21 mouse cellular contexts compared by ENCODE assay signal in genomic region chr1:54421670-54422069, GRCm38 (mm10). TPM values are rescaled to one million over a fixed set of nuclear protein-coding genes. Genes with fewer than 3 reads are reported as not detected.
DNase-seq lines count a peak whose midpoint lies in the region; ATAC-seq lines count a peak whose summit lies in the region.
"Had no signal": no experiment of that assay in that cellular context is flagged by ENCODE, and none has a peak within 500 bp of the region (broad histone marks: within the 10 kb centered on the region; RNA-seq: fewer than 3 reads in every experiment).

No protein-coding gene starts in this region.

- no peaks in the 10 kb centered on the region for H3K4me1 ChIP-seq in heart, embryonic 16.5 days (ENCODE audit: control insufficient read depth, insufficient read depth, low read length)
- no peaks in the 10 kb centered on the region for H3K4me1 ChIP-seq in heart, embryonic 12.5 days (replicated peaks)
- H3K4me1 ChIP-seq: embryonic facial prominence, embryonic 12.5 days; forebrain, embryonic 12.5 days; heart, embryonic 13.5 days; hindbrain, embryonic 12.5 days; intestine, embryonic 15.5 days had no signal

- H3K27me3 ChIP-seq in heart, embryonic 16.5 days (ENCODE audit: control insufficient read depth, insufficient read depth, low read length), result no peaks in the 10 kb centered on the region
- no peaks in the 10 kb centered on the region for H3K27me3 ChIP-seq in heart, embryonic 12.5 days (replicated peaks)
- H3K27me3 ChIP-seq: embryonic facial prominence, embryonic 12.5 days; forebrain, embryonic 12.5 days; heart, embryonic 13.5 days; hindbrain, embryonic 12.5 days; intestine, embryonic 15.5 days had no signal

- WGBS in heart, embryonic 16.5 days, result 83% methylated on average over 3 of the region's 3 CpGs
- WGBS in heart, embryonic 12.5 days, result 76% methylated on average over 3 of the region's 3 CpGs

- no peaks in the 10 kb centered on the region for H3K9me3 ChIP-seq in heart, embryonic 16.5 days (replicated peaks; ENCODE audit: control insufficient read depth, low read length)
- H3K9me3 ChIP-seq in heart, embryonic 12.5 days (replicated peaks), result no peaks in the 10 kb centered on the region
- H3K9me3 ChIP-seq: embryonic facial prominence, embryonic 12.5 days; forebrain, embryonic 12.5 days; G1E; heart, embryonic 13.5 days; hindbrain, embryonic 12.5 days; intestine, embryonic 15.5 days had no signal

- H3K9ac ChIP-seq in heart, embryonic 16.5 days (ENCODE audit: low read length), result no peak overlapping the region
- no peak overlapping the region for H3K9ac ChIP-seq in heart, embryonic 12.5 days
- H3K9ac ChIP-seq: embryonic facial prominence, embryonic 12.5 days; forebrain, embryonic 12.5 days; heart, embryonic 13.5 days; hindbrain, embryonic 12.5 days; intestine, embryonic 15.5 days had no signal

- ATAC-seq in heart, embryonic 16.5 days (replicated peaks; ENCODE audit: extremely low read depth, insufficient read depth, low FRiP score), result 0 out of 2 replicates have a peak, but pooled peaks have one; percentile 18
- ATAC-seq in heart, embryonic 12.5 days (ENCODE audit: insufficient number of reproducible peaks, low FRiP score), result no peak
- ATAC-seq: forebrain, embryonic 16.5 days; hindbrain, embryonic 16.5 days; intestine, embryonic 15.5 days had no signal

- peak; percentile 62 for DNase-seq in T-cell, adult 2 months (ENCODE audit: low spot score)
- peak; percentile 79 for DNase-seq in naive thymus-derived CD4-positive, alpha-beta T cell, adult 2 months (ENCODE audit: low read depth)
- DNase-seq in lung, postnatal 10 days, result no peak
- DNase-seq in cerebellum, adult 11 months, result no peak
- no peak for DNase-seq in embryo, embryonic 10.5 days (ENCODE audit: low spot score)
- DNase-seq: B cell, adult 2 months; cerebellum, adult 2 months; cerebellum, postnatal 10 days; gastrocnemius, postnatal 25 days; heart, postnatal 10 days; heart, postnatal 4 days had no signal

- no peak overlapping the region for H3K4me2 ChIP-seq in heart, embryonic 16.5 days (ENCODE audit: low read depth, low read length)
- H3K4me2 ChIP-seq in heart, embryonic 12.5 days, result no peak overlapping the region
- H3K4me2 ChIP-seq: embryonic facial prominence, embryonic 12.5 days; forebrain, embryonic 12.5 days; heart, embryonic 13.5 days; hindbrain, embryonic 12.5 days; intestine, embryonic 15.5 days had no signal

- no peak overlapping the region for H3K27ac ChIP-seq in heart, embryonic 16.5 days (ENCODE audit: low read length)
- H3K27ac ChIP-seq in heart, embryonic 12.5 days (ENCODE audit: poor library complexity, severe bottlenecking), result no peak overlapping the region
- H3K27ac ChIP-seq: embryonic facial prominence, embryonic 12.5 days; forebrain, embryonic 12.5 days; heart, embryonic 13.5 days; hindbrain, embryonic 12.5 days; intestine, embryonic 15.5 days had no signal

- no peak overlapping the region for H3K4me3 ChIP-seq in heart, embryonic 16.5 days (ENCODE audit: low read length)
- H3K4me3 ChIP-seq in heart, embryonic 12.5 days, result no peak overlapping the region
- H3K4me3 ChIP-seq: embryonic facial prominence, embryonic 12.5 days; forebrain, embryonic 12.5 days; heart, embryonic 13.5 days; hindbrain, embryonic 12.5 days; intestine, embryonic 15.5 days had no signal

- peaks cover 40% of the 10 kb centered on the region for H3K36me3 ChIP-seq in heart, embryonic 16.5 days (ENCODE audit: control insufficient read depth, insufficient read depth)
- H3K36me3 ChIP-seq in heart, embryonic 12.5 days, result peaks cover 73% of the 10 kb centered on the region

RNA-seq across cellular contexts. Expression of gene Gtf3c3, which starts 17.1 kb away (rescaled TPM):
- polyA plus RNA-seq in heart, embryonic 16.5 days (2015; fragmentation: Nextera tagmentation; extraction: Ambion mirVana), result 14.8 and 15.3 TPM in 2 replicates
- 20.3 and 20.6 TPM in 2 replicates for polyA plus RNA-seq in heart, embryonic 12.5 days (2016; fragmentation: Nextera tagmentation; extraction: Ambion mirVana)

Comparison
In these comparisons a context has a peak if more than half of its experiments do, and no peak if none do; other contexts are left out.
1. DNase-seq: peak in T-cell, adult 2 months (single experiment) and naive thymus-derived CD4-positive, alpha-beta T cell, adult 2 months (single experiment); none in lung, postnatal 10 days (single experiment), cerebellum, adult 11 months (single experiment) and embryo, embryonic 10.5 days (single experiment).